Mouse (Mus musculus) hindbrain, embryonic 12.5 days (tissue): ENCODE data around the gene Capn6. TPM values are rescaled to one million over a fixed set of nuclear protein-coding genes. Genes with fewer than 3 reads are reported as not detected.

ENCODE experiments used
- ATAC-seq: fragments of 200-750 bp; cut with Nextera tagmentation; 2 replicates; pipeline ENCODE4 v1.8.0; 2017; ENCODE audit warnings: moderate TSS enrichment; ENCODE audit not compliant: low FRiP score
- H3K27ac ChIP-seq: fragments of 300-500 bp; sonication (generic); 2 replicates; pipeline ENCODE4 v1.5.1; 2016; ENCODE audit warnings: mild to moderate bottlenecking
- H3K27me3 ChIP-seq: fragments of 300-500 bp; sonication (generic); 2 replicates; pipeline ENCODE4 v1.6.1; 2016; ENCODE audit warnings: mild to moderate bottlenecking
- H3K36me3 ChIP-seq: fragments of 300-500 bp; sonication (generic); 2 replicates; pipeline ENCODE4 v1.6.1; 2016; ENCODE audit warnings: mild to moderate bottlenecking
- H3K4me1 ChIP-seq: fragments of 300-500 bp; sonication (generic); 2 replicates; pipeline ENCODE4 v1.6.1; 2016
- H3K4me2 ChIP-seq: fragments of 300-500 bp; sonication (generic); replicated peaks from 2 replicates; pipeline ENCODE4 v1.6.1; 2016; ENCODE audit warnings: mild to moderate bottlenecking
- H3K4me3 ChIP-seq: fragments of 300-500 bp; sonication (generic); 2 replicates; pipeline ENCODE4 v1.5.1; 2016; ENCODE audit warnings: mild to moderate bottlenecking
- H3K9ac ChIP-seq: fragments of 300-500 bp; sonication (generic); 2 replicates; pipeline ENCODE4 v1.6.1; 2016; ENCODE audit warnings: mild to moderate bottlenecking, moderate library complexity
- H3K9me3 ChIP-seq: fragments of 300-500 bp; sonication (generic); replicated peaks from 2 replicates; pipeline ENCODE4 v1.6.1; 2016; ENCODE audit warnings: mild to moderate bottlenecking
- WGBS: fragments of 180-500 bp; shearing (Covaris S2); methylation state at CpG from one replicate; pipeline ENCODE4 v1.1.7; 2016; 5-methylcytosine and 5-hydroxymethylcytosine counted together
- microRNA-seq: library from miRNA; unstranded; fragments of <30 nt; microRNA quantifications from one replicate; pipeline ENCODE4, GENCODE M21; 2017
- polyA plus RNA-seq: library from polyadenylated mRNA; unstranded; fragments of >200 nt; fragmentation: Nextera tagmentation; extraction: Ambion mirVana; gene quantifications from 2 replicates; pipeline ENCODE4 v1.2.1, GENCODE M21; 2016

The Capn6 gene
- 42.0 and 55.2 TPM in 2 replicates for polyA plus RNA-seq

DNA sequence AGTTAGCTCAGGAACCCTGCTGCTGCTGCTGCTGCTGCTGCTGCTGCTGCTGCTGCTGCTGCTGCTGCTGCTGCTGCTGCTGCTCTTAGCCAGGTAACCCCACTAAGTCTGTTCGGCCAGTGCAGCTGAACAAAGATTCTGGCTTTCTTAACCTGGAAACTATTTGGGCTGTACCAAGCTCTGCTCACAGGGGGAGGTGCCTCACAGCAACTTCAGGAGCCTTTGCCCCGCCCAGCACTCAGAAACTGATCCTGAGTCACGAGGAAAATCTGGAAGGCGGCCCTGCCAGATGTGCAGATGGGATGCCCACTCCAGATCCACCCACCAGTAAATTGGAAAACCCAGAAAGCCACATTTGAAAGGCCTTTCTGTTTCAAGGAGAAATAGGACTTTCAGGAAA is at the start of gene Capn6:
TSS of gene Capn6 (minus strand) at position 203 of the 400 bp plus-strand sequence.
- no peak for ATAC-seq
- Histone ChIP-seq H3K27me3 (no peaks in the 10 kb centered on the region), H3K4me1 (no peaks in the 10 kb centered on the region), H3K9me3 (no peaks in the 10 kb centered on the region), H3K36me3 (no peaks in the 10 kb centered on the region), H3K9ac (no peak within 1 kb of the TSS), H3K27ac (no peak within 1 kb of the TSS), H3K4me2 (peak within 1 kb of the TSS; percentile 17; the same call in 1 of the 2 replicates), H3K4me3 (peak within 1 kb of the TSS; percentile 17)
- WGBS = 51% methylated on average over 4 of the region's 4 CpGs

DNA sequence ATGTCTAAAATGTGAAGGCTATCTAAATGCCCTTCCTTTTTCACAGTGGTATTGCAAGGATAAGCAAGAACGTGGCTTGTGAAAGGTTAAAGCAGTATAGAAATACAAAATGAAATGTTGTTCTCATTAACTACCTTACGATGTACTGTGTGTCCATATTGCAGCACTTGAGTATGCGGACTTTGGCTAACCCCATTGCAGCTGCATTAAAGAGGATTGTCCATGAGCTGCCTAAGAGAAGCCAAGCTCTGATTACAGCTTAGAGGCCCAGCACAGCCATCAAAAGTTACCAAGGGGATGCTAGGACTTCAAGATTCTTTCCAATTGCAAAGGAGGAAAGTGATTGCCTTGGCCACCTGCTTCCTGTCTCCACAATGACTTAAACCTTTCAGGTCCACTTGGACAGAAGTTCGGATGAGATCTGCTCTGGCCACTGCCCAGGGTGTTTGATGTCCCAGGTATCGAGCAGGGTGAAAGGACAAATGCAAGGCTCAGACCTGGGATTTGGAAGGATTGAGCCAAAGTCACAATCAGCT is 40.0 kb upstream of the Capn6 start:
- Histone ChIP-seq H3K27me3 (no peaks in the 10 kb centered on the region), H3K9me3 (no peaks in the 10 kb centered on the region), H3K4me2 (no peak overlapping the region), H3K27ac (no peak overlapping the region), H3K4me3 (no peak overlapping the region), H3K36me3 (peaks cover 3% of the 10 kb centered on the region; the same call in 1 of the 2 replicates), H3K9ac (no peak overlapping the region), H3K4me1 (no peaks in the 10 kb centered on the region)
- 84% methylated on average over 5 of the region's 5 CpGs for WGBS
- no peak for ATAC-seq

DNA sequence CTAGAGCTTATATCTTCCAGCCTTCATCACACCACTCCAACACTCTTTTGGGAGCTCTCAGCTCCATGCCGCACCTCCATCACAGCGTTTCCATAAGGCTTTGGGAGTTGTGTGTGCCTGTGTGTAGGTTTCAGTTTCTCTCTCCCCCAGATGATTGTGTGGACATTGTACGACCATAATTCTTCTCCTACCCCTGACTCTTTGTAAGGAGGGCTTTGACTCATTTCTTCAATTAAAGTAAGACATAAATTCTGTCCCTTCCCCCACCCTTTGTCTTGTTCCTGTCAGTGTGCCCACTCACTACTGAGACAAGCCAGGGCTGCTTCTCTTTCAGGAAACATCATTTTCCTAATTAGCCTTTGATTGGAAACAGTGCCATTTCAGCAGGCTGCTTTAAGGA is 24.1 kb upstream of the Capn6 start:
- Histone ChIP-seq H3K27ac (no peak overlapping the region), H3K27me3 (peaks cover 3% of the 10 kb centered on the region; the same call in 1 of the 2 replicates), H3K4me3 (no peak overlapping the region), H3K9ac (no peak overlapping the region), H3K9me3 (no peaks in the 10 kb centered on the region), H3K36me3 (no peaks in the 10 kb centered on the region), H3K4me2 (no peak overlapping the region), H3K4me1 (no peaks in the 10 kb centered on the region)
- 69% methylated on average over 3 of the region's 3 CpGs for WGBS
- no peak for ATAC-seq

DNA sequence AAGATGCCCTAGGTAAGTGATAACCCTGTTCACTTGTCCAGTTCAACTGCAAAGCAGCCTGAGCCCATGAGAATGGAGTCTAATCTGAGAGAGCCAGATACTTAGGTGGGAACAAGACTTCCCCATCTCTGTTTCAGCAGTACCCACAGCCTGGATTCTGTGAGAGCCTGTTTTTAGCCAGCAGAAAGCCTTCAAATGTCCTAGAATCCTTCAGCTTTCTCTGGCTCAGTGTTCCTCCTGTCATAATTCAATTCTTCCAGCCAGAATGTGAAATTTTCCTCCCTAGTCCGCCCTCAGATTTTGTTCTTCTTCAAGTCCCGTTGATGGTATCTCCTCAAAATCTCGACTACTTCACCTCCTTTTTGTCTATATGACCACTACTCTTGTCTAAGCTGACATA is 22.8 kb upstream of the Capn6 start:
- no peak for ATAC-seq
- Histone ChIP-seq H3K4me3 (no peak overlapping the region), H3K4me2 (no peak overlapping the region)

DNA sequence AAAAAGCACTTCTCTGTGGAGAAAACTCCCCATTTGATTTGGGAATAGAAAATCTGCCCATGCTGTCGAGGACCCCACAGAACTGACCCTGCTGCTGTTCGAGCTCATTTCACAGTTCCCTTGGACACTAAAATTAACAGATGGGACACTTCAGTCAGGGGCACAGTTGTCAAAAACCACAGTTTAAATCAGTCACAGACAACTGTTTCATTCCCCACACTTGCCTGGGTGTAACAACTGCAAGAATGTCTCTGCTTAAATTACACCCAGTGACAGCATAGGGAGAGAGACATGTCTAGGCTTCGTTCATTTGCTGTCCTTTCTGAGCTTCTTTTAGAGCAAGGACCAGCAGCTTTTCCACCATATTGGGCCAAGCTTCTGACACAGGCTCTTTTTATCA is 19.4 kb upstream of the Capn6 start:
- H3K4me2 ChIP-seq = no peak overlapping the region
- no peaks in the 10 kb centered on the region for H3K4me1 ChIP-seq
- H3K27me3 ChIP-seq = no peaks in the 10 kb centered on the region
- H3K27ac ChIP-seq = no peak overlapping the region
- no peak overlapping the region for H3K4me3 ChIP-seq
- WGBS = 71% methylated on average over 3 of the region's 3 CpGs
- H3K9me3 ChIP-seq = no peaks in the 10 kb centered on the region
- no peak overlapping the region for H3K9ac ChIP-seq
- ATAC-seq = no peak
- no peaks in the 10 kb centered on the region for H3K36me3 ChIP-seq

More for the DNA sequence above, 22.8 kb upstream of the Capn6 start:
- Histone ChIP-seq H3K36me3 (no peaks in the 10 kb centered on the region), H3K9ac (no peak overlapping the region), H3K9me3 (no peaks in the 10 kb centered on the region), H3K27ac (no peak overlapping the region), H3K4me1 (no peaks in the 10 kb centered on the region), H3K27me3 (peaks cover 3% of the 10 kb centered on the region; the same call in 1 of the 2 replicates)
- WGBS = 85% methylated on average over 3 of the region's 3 CpGs

DNA sequence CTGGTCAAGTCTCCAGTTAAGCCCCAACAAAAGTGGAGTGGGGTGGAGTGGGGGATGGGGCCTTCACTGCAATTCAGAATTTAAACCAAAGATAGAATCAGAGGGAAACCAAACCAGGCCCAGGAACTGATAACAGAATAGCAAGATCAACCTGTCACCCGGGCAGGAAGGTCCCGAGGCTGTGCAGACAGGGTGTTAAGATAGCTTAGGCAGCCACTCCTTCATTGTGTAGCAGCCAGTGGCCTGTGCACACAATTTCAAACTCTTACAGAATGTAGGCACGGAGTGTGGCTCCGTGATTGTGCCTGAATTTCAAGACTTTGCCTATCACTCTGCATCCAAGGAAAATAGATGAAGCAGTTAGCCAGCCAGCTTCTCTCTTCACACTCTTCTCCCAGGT is 693 bp downstream of the Capn6 start:
- Histone ChIP-seq H3K27ac (no peak overlapping the region), H3K36me3 (no peaks in the 10 kb centered on the region), H3K4me3 (peak overlapping the region; percentile 17), H3K9ac (no peak overlapping the region), H3K27me3 (no peaks in the 10 kb centered on the region), H3K4me1 (no peaks in the 10 kb centered on the region), H3K9me3 (no peaks in the 10 kb centered on the region), H3K4me2 (peak overlapping the region; percentile 17; the same call in 1 of the 2 replicates)
- no peak for ATAC-seq
- WGBS = 74% methylated on average over 4 of the region's 4 CpGs

DNA sequence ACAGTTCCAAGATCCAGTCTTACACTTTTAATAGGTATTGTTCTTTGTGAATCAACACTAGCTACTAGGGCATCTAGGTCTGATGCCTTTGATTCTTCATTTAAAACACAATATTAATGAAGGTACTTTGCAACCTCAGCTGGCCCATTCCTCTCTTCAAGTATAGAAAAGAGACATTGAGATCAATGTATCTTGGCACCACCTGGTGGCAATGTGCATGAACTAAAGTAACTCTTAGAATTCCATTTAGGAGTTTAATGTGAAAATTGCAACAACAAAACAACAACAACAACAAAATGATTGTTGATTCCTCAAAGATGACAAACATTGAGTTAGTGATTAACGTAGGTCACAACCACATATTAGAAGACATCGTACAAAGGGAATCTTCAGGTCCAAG is 8.3 kb downstream of the Capn6 start:
- Histone ChIP-seq H3K9me3 (no peaks in the 10 kb centered on the region), H3K9ac (no peak overlapping the region), H3K4me3 (no peak overlapping the region), H3K4me2 (no peak overlapping the region), H3K27me3 (no peaks in the 10 kb centered on the region), H3K4me1 (no peaks in the 10 kb centered on the region), H3K27ac (no peak overlapping the region), H3K36me3 (no peaks in the 10 kb centered on the region)
- ATAC-seq = no peak
- WGBS = 88% methylated on average over 2 of the region's 2 CpGs

DNA sequence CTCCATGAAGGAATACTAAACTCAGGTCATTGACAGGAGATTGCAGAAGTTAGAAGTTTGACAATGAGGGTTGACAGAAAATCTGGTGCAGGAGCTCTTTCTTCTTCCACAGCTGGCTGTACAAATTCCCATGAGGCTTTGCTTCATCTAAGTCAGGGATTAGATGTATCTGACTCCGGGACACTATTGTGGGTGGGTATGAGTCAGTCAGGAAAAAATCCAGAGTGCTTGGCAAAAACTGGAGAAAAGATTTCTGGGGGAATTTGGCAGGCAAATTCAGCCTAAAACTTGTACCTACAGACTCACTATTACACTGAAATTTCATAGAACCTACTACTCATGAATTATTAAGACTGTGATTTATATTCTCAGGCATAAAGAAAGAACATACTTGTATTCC is 11.3 kb downstream of the Capn6 start:
- Histone ChIP-seq H3K9me3 (no peaks in the 10 kb centered on the region), H3K4me2 (no peak overlapping the region), H3K27ac (no peak overlapping the region), H3K4me3 (no peak overlapping the region), H3K9ac (no peak overlapping the region), H3K36me3 (no peaks in the 10 kb centered on the region), H3K27me3 (no peaks in the 10 kb centered on the region), H3K4me1 (no peaks in the 10 kb centered on the region)
- no peak for ATAC-seq
- 74% methylated on average over 1 of the region's 1 CpGs for WGBS

DNA sequence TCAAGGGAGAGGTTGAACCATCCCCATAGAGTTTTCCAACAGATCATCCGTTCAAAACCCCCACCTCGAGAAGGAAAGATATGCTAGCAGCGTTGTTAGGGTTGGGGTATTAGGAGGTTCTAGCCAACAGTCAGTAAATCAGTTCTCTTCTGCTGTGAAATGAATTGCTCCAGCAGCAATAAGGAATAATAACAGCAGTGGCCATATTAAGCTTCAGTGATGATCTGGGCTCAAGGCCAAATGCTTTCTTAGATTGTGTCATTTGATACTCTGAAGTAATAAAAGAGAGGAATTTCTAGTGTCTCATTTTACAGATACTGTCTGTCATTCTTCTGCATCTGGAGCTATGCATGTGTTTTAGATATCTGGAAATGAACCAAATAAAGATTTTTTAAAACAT is 64.7 kb downstream of the Capn6 start:
- WGBS = 88% methylated on average over 3 of the region's 3 CpGs
- no peak for ATAC-seq

More for the DNA sequence above, 64.7 kb downstream of the Capn6 start:
- Histone ChIP-seq H3K4me3 (no peak overlapping the region), H3K9ac (no peak overlapping the region), H3K4me1 (no peaks in the 10 kb centered on the region), H3K36me3 (no peaks in the 10 kb centered on the region), H3K27ac (no peak overlapping the region), H3K9me3 (no peaks in the 10 kb centered on the region), H3K4me2 (no peak overlapping the region), H3K27me3 (no peaks in the 10 kb centered on the region)

Small RNA genes lying within 50 kb of the gene (microRNA-seq; reads per million reads assigned to microRNA genes)
- not detected for gene Gm47298

Other genes with a start within 250 kb of the Capn6 start
- gene Dcx, start 105.9 kb upstream of the Capn6 start, polyA plus RNA-seq = 220 and 266 TPM in 2 replicates